Mouse (Mus musculus) heart, embryonic 16.5 days (tissue): Measurements from ENCODE around the gene Gm10190. TPM values are rescaled to one million over a fixed set of nuclear protein-coding genes. Genes with fewer than 3 reads are reported as not detected.

Experiments
- ATAC-seq: fragments of 200-750 bp; cut with Nextera tagmentation; replicated peaks from 2 replicates; pipeline ENCODE4 v1.8.0; 2017; ENCODE audit warnings: moderate number of reproducible peaks; ENCODE audit not compliant: insufficient read depth, low FRiP score; ENCODE audit errors: extremely low read depth
- H3K27ac ChIP-seq: fragments of 300-500 bp; sonication (generic); 2 replicates; pipeline ENCODE4 v1.5.1; 2014; ENCODE audit warnings: mild to moderate bottlenecking, low read length, control low read depth, moderate library complexity
- H3K27me3 ChIP-seq: fragments of 300-500 bp; sonication (generic); 2 replicates; pipeline ENCODE4 v1.6.1; 2014; ENCODE audit warnings: low read length, mixed read lengths; ENCODE audit not compliant: control insufficient read depth, insufficient read depth
- H3K36me3 ChIP-seq: fragments of 300-500 bp; sonication (generic); 2 replicates; pipeline ENCODE4 v1.6.1; 2014; ENCODE audit not compliant: control insufficient read depth, insufficient read depth
- H3K4me1 ChIP-seq: fragments of 300-500 bp; sonication (generic); 2 replicates; pipeline ENCODE4 v1.6.1; 2014; ENCODE audit warnings: low read length, mixed read lengths; ENCODE audit not compliant: control insufficient read depth, insufficient read depth
- H3K4me2 ChIP-seq: fragments of 300-500 bp; sonication (generic); 2 replicates; pipeline ENCODE4 v1.6.1; 2014; ENCODE audit warnings: low read depth, mild to moderate bottlenecking, control low read depth, low read length
- H3K4me3 ChIP-seq: fragments of 300-500 bp; sonication (generic); 2 replicates; pipeline ENCODE4 v1.5.1; 2014; ENCODE audit warnings: mild to moderate bottlenecking, control low read depth, low read length
- H3K9ac ChIP-seq: fragments of 300-500 bp; sonication (generic); 2 replicates; pipeline ENCODE4 v1.6.1; 2014; ENCODE audit warnings: low read length, control low read depth
- H3K9me3 ChIP-seq: fragments of 300-500 bp; sonication (generic); replicated peaks from 2 replicates; pipeline ENCODE4 v1.6.1; 2016; ENCODE audit warnings: low read length; ENCODE audit not compliant: control insufficient read depth
- WGBS: fragments of 180-500 bp; shearing (Covaris S2); extraction: QIAGEN DNeasy Blood & Tissue Kit; methylation state at CpG from one replicate; pipeline ENCODE4 v1.1.7; 2014; 5-methylcytosine and 5-hydroxymethylcytosine counted together
- polyA plus RNA-seq: library from polyadenylated mRNA; unstranded; fragments of >200 nt; fragmentation: Nextera tagmentation; extraction: Ambion mirVana; gene quantifications from 2 replicates; pipeline ENCODE4 v1.2.1, GENCODE M21; 2015

Gene Gm10190
- polyA plus RNA-seq, 1 experiment from 2014 or later: 0.79 TPM

DNA sequence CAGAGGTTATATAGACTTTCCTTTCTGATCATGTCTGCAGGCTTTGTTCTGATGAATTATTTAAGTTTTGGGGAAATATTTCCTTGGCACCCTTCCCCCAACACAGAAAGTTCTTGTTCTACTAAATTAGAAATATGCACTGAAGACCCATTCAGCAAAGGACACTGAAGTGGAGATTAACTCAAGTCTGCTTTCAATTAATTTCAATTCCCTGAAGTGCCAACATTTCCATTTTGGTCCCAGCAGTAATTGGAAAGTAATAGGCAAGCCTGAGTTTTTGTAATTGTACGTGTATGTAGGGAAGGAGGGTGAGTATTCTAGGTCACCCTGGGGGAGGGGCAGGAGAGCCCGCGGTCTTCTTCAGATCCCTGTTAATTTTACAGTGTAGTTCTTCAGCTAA, 46.9 kb downstream of the Gm10190 start:
- peaks cover 9% of the 10 kb centered on the region for H3K4me1 ChIP-seq
- H3K27ac ChIP-seq: no peak overlapping the region
- H3K27me3 ChIP-seq: no peaks in the 10 kb centered on the region
- ATAC-seq: no peak
- H3K36me3 ChIP-seq: no peaks in the 10 kb centered on the region
- H3K4me2 ChIP-seq: no peak overlapping the region
- WGBS: 84% methylated on average over 3 of the region's 3 CpGs
- no peak overlapping the region for H3K9ac ChIP-seq
- H3K9me3 ChIP-seq: no peaks in the 10 kb centered on the region
- no peak overlapping the region for H3K4me3 ChIP-seq

- H3K4me1 ChIP-seq: peaks cover 9% of the 10 kb centered on the region
- WGBS: 63% methylated on average over 5 of the region's 5 CpGs
Measured at GRCm38 (mm10) chr17:80325456-80325855, 47.9 kb downstream of the Gm10190 start.

GRCm38 (mm10) chr17:80324521-80324920, 48.8 kb downstream of the Gm10190 start:
- Histone ChIP-seq H3K9ac (no peak overlapping the region), H3K27ac (no peak overlapping the region), H3K27me3 (no peaks in the 10 kb centered on the region), H3K4me3 (no peak overlapping the region), H3K4me2 (no peak overlapping the region), H3K4me1 (peaks cover 9% of the 10 kb centered on the region), H3K9me3 (no peaks in the 10 kb centered on the region), H3K36me3 (no peaks in the 10 kb centered on the region)
- ATAC-seq: no peak
- 76% methylated on average over 7 of the region's 7 CpGs for WGBS

More at GRCm38 (mm10) chr17:80325456-80325855, 47.9 kb downstream of the Gm10190 start:
- Histone ChIP-seq H3K9me3 (no peaks in the 10 kb centered on the region), H3K4me2 (no peak overlapping the region), H3K36me3 (no peaks in the 10 kb centered on the region), H3K27me3 (no peaks in the 10 kb centered on the region), H3K27ac (no peak overlapping the region), H3K4me3 (no peak overlapping the region), H3K9ac (no peak overlapping the region)
- ATAC-seq: no peak

DNA sequence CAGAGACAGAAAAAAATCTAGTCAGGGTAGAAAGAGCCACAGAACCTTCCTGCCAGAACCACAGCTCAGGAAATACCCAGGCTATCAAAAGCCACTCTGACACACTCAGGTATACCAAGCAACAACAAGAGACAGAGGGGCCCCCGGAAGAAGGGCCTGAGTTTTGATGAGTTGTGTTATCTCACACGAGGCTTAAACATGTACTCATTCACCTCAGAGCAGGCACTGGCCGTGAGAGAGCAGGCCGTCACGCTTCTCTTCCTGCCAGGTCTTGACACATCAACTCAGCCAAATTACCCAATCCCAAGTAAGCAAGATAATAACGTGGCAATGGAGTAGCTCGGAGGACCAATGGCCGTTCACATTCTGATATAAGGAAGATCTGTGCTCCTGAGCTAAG, 49.7 kb downstream of the Gm10190 start:
- Histone ChIP-seq H3K4me3 (no peak overlapping the region), H3K27ac (no peak overlapping the region), H3K36me3 (no peaks in the 10 kb centered on the region), H3K27me3 (no peaks in the 10 kb centered on the region), H3K4me1 (peaks cover 9% of the 10 kb centered on the region), H3K9ac (no peak overlapping the region), H3K9me3 (no peaks in the 10 kb centered on the region), H3K4me2 (no peak overlapping the region; the same call in 1 of the 2 replicates)
- WGBS: 47% methylated on average over 8 of the region's 8 CpGs
- ATAC-seq: no peak; the same call in 1 of the 2 replicates

Other genes with a start within 250 kb of the Gm10190 start
- gene Galm, start 246.1 kb downstream of the Gm10190 start, polyA plus RNA-seq: 14.5 and 14.7 TPM in 2 replicates
- 291 and 311 TPM in 2 replicates for gene Srsf7, start 166.2 kb downstream of the Gm10190 start, polyA plus RNA-seq
- gene Ttc39d, start 166.1 kb downstream of the Gm10190 start, polyA plus RNA-seq: 0.25 TPM in 1 of 2 replicates, not detected in the other
- gene Gemin6, start 149.1 kb downstream of the Gm10190 start, polyA plus RNA-seq: 26.3 and 26.8 TPM in 2 replicates
- 25.7 and 27.5 TPM in 2 replicates for gene Morn2, start 83.3 kb downstream of the Gm10190 start, polyA plus RNA-seq
- gene Dhx57, start 83.1 kb downstream of the Gm10190 start, polyA plus RNA-seq: 8.6 and 8.9 TPM in 2 replicates
- gene Arhgef33, start 66.1 kb downstream of the Gm10190 start, polyA plus RNA-seq: 0.64 and 0.72 TPM in 2 replicates
- 2.3 TPM in 2 replicates for gene Sos1, start 106.9 kb upstream of the Gm10190 start, polyA plus RNA-seq
- 0.14 and 0.32 TPM in 2 replicates for gene Cdkl4, start 204.3 kb upstream of the Gm10190 start, polyA plus RNA-seq